Comparison of ENCODE assay signal across 22 mouse cellular contexts in the genomic region with DNA sequence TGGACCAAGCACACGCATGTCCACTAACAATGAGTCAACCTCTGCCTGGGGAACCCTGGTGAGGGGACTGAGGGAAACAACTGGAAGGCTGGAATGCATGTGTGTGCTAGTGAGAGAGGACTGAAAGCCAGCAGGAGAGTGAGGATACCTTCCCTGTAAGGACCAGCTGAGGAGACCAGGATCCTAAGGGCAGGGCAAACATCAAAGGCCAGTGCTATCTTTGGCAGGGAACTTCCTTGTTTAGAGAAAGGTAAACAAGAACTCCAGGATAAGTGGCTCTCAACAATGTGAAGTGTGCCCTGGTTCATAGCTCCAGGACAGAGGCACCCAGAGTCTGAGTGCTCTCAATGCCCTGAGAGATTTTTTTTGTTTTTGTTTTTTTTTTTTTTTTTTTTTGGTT. TPM values are rescaled to one million over a fixed set of nuclear protein-coding genes. Genes with fewer than 3 reads are reported as not detected.
A peak's percentile ranks its signal among the peaks of the same experiment; 100 is the strongest.
DNase-seq lines count a peak whose midpoint lies in the region; ATAC-seq and TF ChIP-seq lines count a peak whose summit lies in the region.
"Had no signal": no experiment of that assay in that cellular context is flagged by ENCODE, and none has a peak within 500 bp of the region (broad histone marks: within the 10 kb centered on the region; RNA-seq: fewer than 3 reads in every experiment).

No protein-coding gene starts in this region.

- H3K79me2 ChIP-seq in liver, adult 2 months (ENCODE audit: control insufficient read depth, insufficient read depth, low read length), result peaks cover 7% of the 10 kb centered on the region

- peak; percentile 64 for DNase-seq in liver, adult 2 months (ENCODE audit: extremely low read depth, low read depth, low spot score)
- no peak for DNase-seq in liver, postnatal 0 days
- DNase-seq in lung, adult 2 months, result peak; percentile 50
- peak; percentile 84 for DNase-seq in lung, postnatal 25 days (ENCODE audit: low spot score)
- DNase-seq in hindbrain, postnatal 0 days (ENCODE audit: low spot score), result no peak
- no peak for DNase-seq in cerebellum, postnatal 36 days
- DNase-seq: adrenal gland, adult 8-10 months; heart, adult 11 months; heart, postnatal 14 days; layer of hippocampus, adult 9-11 months; right cerebral cortex, postnatal 4 days; thymus, postnatal 14 days had no signal

- H3K9ac ChIP-seq in liver, adult 2 months (ENCODE audit: low read depth, low read length), result no peak overlapping the region
- no peak overlapping the region for H3K9ac ChIP-seq in liver, postnatal 0 days (replicated peaks)
- H3K9ac ChIP-seq in forebrain, embryonic 15.5 days (replicated peaks), result no peak overlapping the region
- no peak overlapping the region for H3K9ac ChIP-seq in hindbrain, postnatal 0 days (replicated peaks; ENCODE audit: low read length)
- H3K9ac ChIP-seq: embryonic facial prominence, embryonic 13.5 days; heart, embryonic 12.5 days; hindbrain, embryonic 13.5 days had no signal

- peaks cover 8% of the 10 kb centered on the region for H3K4me1 ChIP-seq in liver, adult 2 months (ENCODE audit: control insufficient read depth, insufficient read depth, low read length)
- H3K4me1 ChIP-seq in liver, postnatal 0 days (ENCODE audit: insufficient read depth), result peaks cover 6% of the 10 kb centered on the region
- peaks cover 21% of the 10 kb centered on the region for H3K4me1 ChIP-seq in lung, adult 2 months (ENCODE audit: control insufficient read depth, insufficient read depth, low read length)
- peaks cover 23% of the 10 kb centered on the region for H3K4me1 ChIP-seq in forebrain, embryonic 15.5 days
- H3K4me1 ChIP-seq in hindbrain, postnatal 0 days (ENCODE audit: insufficient read depth, low read length), result peaks cover 11% of the 10 kb centered on the region

- no peak for ATAC-seq in liver, postnatal 0 days
- ATAC-seq in forebrain, embryonic 15.5 days (replicated peaks), result no peak
- ATAC-seq in hindbrain, postnatal 0 days, result no peak
- ATAC-seq: forebrain, embryonic 14.5 days had no signal

- H3K27me3 ChIP-seq in liver, adult 2 months (ENCODE audit: control insufficient read depth, insufficient read depth, low read length), result no peaks in the 10 kb centered on the region
- no peaks in the 10 kb centered on the region for H3K27me3 ChIP-seq in liver, postnatal 0 days (ENCODE audit: insufficient read depth, low read length)
- H3K27me3 ChIP-seq in forebrain, embryonic 15.5 days, result no peaks in the 10 kb centered on the region
- H3K27me3 ChIP-seq in hindbrain, postnatal 0 days (ENCODE audit: insufficient read depth, low read length), result no peaks in the 10 kb centered on the region
- H3K27me3 ChIP-seq: embryonic facial prominence, embryonic 13.5 days; heart, embryonic 12.5 days; hindbrain, embryonic 13.5 days had no signal

- TF ChIP-seq CTCF in liver, adult 2 months (IDR thresholded peaks at IDR 0.05; ENCODE audit: low read depth, low read length), result no peak
- TF ChIP-seq CTCF in liver, postnatal 0 days (IDR thresholded peaks at IDR 0.05; ENCODE audit: low read depth), result no peak
- no peak for TF ChIP-seq CTCF in lung, adult 2 months (IDR thresholded peaks at IDR 0.05; ENCODE audit: insufficient read depth, low read length)
- no peak for TF ChIP-seq CTCF in hindbrain, postnatal 0 days (IDR thresholded peaks at IDR 0.05; ENCODE audit: low read depth)

- WGBS in liver, adult 2 months, result 78% methylated on average over 1 of the region's 1 CpGs
- 77% methylated on average over 1 of the region's 1 CpGs for WGBS in liver, postnatal 0 days (ENCODE audit: insufficient replicate concordance)
- 38% methylated on average over 1 of the region's 1 CpGs for WGBS in lung, adult 2 months
- 83% methylated on average over 1 of the region's 1 CpGs for WGBS in forebrain, embryonic 15.5 days
- 78% methylated on average over 1 of the region's 1 CpGs for WGBS in hindbrain, postnatal 0 days

- no peak for TF ChIP-seq POLR2A in liver, adult 2 months (IDR thresholded peaks at IDR 0.05; ENCODE audit: extremely low read depth, insufficient read depth, low read length)
- TF ChIP-seq POLR2A in lung, adult 2 months (IDR thresholded peaks at IDR 0.05; ENCODE audit: borderline replicate concordance, extremely low read depth, low read depth, low read length), result no peak

- no peaks in the 10 kb centered on the region for H3K9me3 ChIP-seq in liver, postnatal 0 days (ENCODE audit: low read length)
- H3K9me3 ChIP-seq in forebrain, embryonic 15.5 days, result no peaks in the 10 kb centered on the region
- H3K9me3 ChIP-seq in hindbrain, postnatal 0 days (ENCODE audit: low read length), result no peaks in the 10 kb centered on the region
- H3K9me3 ChIP-seq: embryonic facial prominence, embryonic 13.5 days; heart, embryonic 12.5 days; hindbrain, embryonic 13.5 days; limb, embryonic 10.5 days had no signal

- no peak overlapping the region for H3K4me3 ChIP-seq in liver, adult 2 months (ENCODE audit: insufficient read depth, low read depth, low read length)
- no peak overlapping the region for H3K4me3 ChIP-seq in liver, postnatal 0 days (ENCODE audit: low read depth, low read length)
- H3K4me3 ChIP-seq in lung, adult 2 months (replicated peaks; ENCODE audit: extremely low read depth, low read depth, low read length), result no peak overlapping the region
- H3K4me3 ChIP-seq in forebrain, embryonic 15.5 days, result no peak overlapping the region
- H3K4me3 ChIP-seq in hindbrain, postnatal 0 days (ENCODE audit: low read length), result no peak overlapping the region
- H3K4me3 ChIP-seq: embryonic facial prominence, embryonic 13.5 days; heart, embryonic 12.5 days; hindbrain, embryonic 13.5 days; left cerebral cortex, adult 2 months; limb, embryonic 10.5 days had no signal

- H3K4me2 ChIP-seq in liver, postnatal 0 days (ENCODE audit: low read depth, low read length), result no peak overlapping the region
- H3K4me2 ChIP-seq in forebrain, embryonic 15.5 days (replicated peaks), result no peak overlapping the region
- no peak overlapping the region for H3K4me2 ChIP-seq in hindbrain, postnatal 0 days (ENCODE audit: low read depth, low read length)
- H3K4me2 ChIP-seq: embryonic facial prominence, embryonic 13.5 days; heart, embryonic 12.5 days; hindbrain, embryonic 13.5 days; liver, embryonic 11.5 days; midbrain, embryonic 11.5 days had no signal

- no peak overlapping the region for H3K27ac ChIP-seq in liver, adult 2 months (replicated peaks; ENCODE audit: insufficient read depth, low read depth, low read length)
- no peak overlapping the region for H3K27ac ChIP-seq in liver, postnatal 0 days (ENCODE audit: low read depth)
- no peak overlapping the region for H3K27ac ChIP-seq in forebrain, embryonic 15.5 days (replicated peaks)
- no peak overlapping the region for H3K27ac ChIP-seq in hindbrain, postnatal 0 days
- H3K27ac ChIP-seq: embryonic facial prominence, embryonic 13.5 days; kidney, postnatal 0 days; left cerebral cortex, adult 2 months; limb, embryonic 10.5 days had no signal

- TF ChIP-seq EP300 in liver, postnatal 0 days (IDR thresholded peaks at IDR 0.05; ENCODE audit: low read depth), result no peak

- H3K36me3 ChIP-seq in liver, adult 2 months (ENCODE audit: control insufficient read depth, insufficient read depth, low read length), result no peaks in the 10 kb centered on the region
- no peaks in the 10 kb centered on the region for H3K36me3 ChIP-seq in liver, postnatal 0 days (replicated peaks; ENCODE audit: insufficient read depth, low read length)
- no peaks in the 10 kb centered on the region for H3K36me3 ChIP-seq in forebrain, embryonic 15.5 days
- no peaks in the 10 kb centered on the region for H3K36me3 ChIP-seq in hindbrain, postnatal 0 days (ENCODE audit: insufficient read depth, low read length)
- H3K36me3 ChIP-seq: heart, embryonic 12.5 days; hindbrain, embryonic 13.5 days; limb, embryonic 10.5 days had no signal

RNA-seq across cellular contexts. Expression of gene Stard3nl, which starts 6.2 kb away (rescaled TPM):
- total RNA-seq in liver, adult 2 months (2014; rRNA removed), result 15.0 and 17.5 TPM in 2 replicates
- 6.9 and 8.5 TPM in 2 replicates for polyA plus RNA-seq in liver, adult 2 months (2012; rRNA removed)
- polyA plus RNA-seq in liver, postnatal 0 days (2015; fragmentation: Nextera tagmentation; extraction: Ambion mirVana), result 19.5 and 19.9 TPM in 2 replicates
- 35.0 and 44.2 TPM in 2 replicates for polyA plus RNA-seq in lung, adult 2 months (2012; rRNA removed)
- polyA plus RNA-seq in forebrain, embryonic 15.5 days (2015; fragmentation: Nextera tagmentation; extraction: Ambion mirVana), result 183 and 184 TPM in 2 replicates
- 62.1 and 69.5 TPM in 2 replicates for total RNA-seq in hindbrain, postnatal 0 days (2014; rRNA removed)
- polyA plus RNA-seq in hindbrain, postnatal 0 days (2015; fragmentation: Nextera tagmentation; extraction: Ambion mirVana), result 191 and 199 TPM in 2 replicates

Comparison
In these comparisons a context has a peak if more than half of its experiments do, and no peak if none do; other contexts are left out.
1. DNase-seq: peak in liver, adult 2 months (single experiment), lung, adult 2 months (single experiment) and lung, postnatal 25 days (single experiment); none in liver, postnatal 0 days (single experiment), hindbrain, postnatal 0 days (single experiment) and cerebellum, postnatal 36 days (0 of 2).